Mouse (Mus musculus) brain, adult 10 weeks (tissue): Measurements from ENCODE around the gene Gm7361. TPM values are rescaled to one million over a fixed set of nuclear protein-coding genes. Genes with fewer than 3 reads are reported as not detected.

Experiments used
- polyA plus RNA-seq: library from polyadenylated mRNA; stranded (reverse); fragments of 350-450 nt; fragmentation: Illumina TruSeq; extraction: RNeasy Lipid Tissue Mini Kit (QIAGEN cat#74804); gene quantifications from one replicate; pipeline ENCODE4 v1.2.3, GENCODE M21; 2015; ENCODE audit warnings: low read depth, low replicate concordance

Gene Gm7361
- 0.48 TPM for polyA plus RNA-seq

GRCm38 (mm10) chr5:26257391-26257790 lies at the start of gene Gm7361:
Gene Gm7361 (plus strand): TSS chr5:26257691.

Other genes starting within 250 kb of the Gm7361 start
- not detected for gene Gm5862, start 234.8 kb upstream of the Gm7361 start, polyA plus RNA-seq
- not detected for gene Speer4a, start 218.1 kb upstream of the Gm7361 start, polyA plus RNA-seq
- not detected for gene Gm7347, start 199.1 kb upstream of the Gm7361 start, polyA plus RNA-seq
- not detected for gene Gm10471, start 168.4 kb upstream of the Gm7361 start, polyA plus RNA-seq
- gene 5031410I06Rik, start 152.3 kb upstream of the Gm7361 start, polyA plus RNA-seq, result not detected
- not detected for gene Gm10220, start 136.3 kb upstream of the Gm7361 start, polyA plus RNA-seq